Mouse (Mus musculus): ENCODE results near the gene Cdh20. TPM values are rescaled to one million over a fixed set of nuclear protein-coding genes. Genes with fewer than 3 reads are reported as not detected.
A peak's percentile ranks its signal among the peaks of the same experiment; 100 is the strongest.

The Cdh20 gene
- 0.46 and 0.62 TPM in 2 replicates for polyA plus RNA-seq (2015; fragmentation: Nextera tagmentation; extraction: Ambion mirVana)

DNA sequence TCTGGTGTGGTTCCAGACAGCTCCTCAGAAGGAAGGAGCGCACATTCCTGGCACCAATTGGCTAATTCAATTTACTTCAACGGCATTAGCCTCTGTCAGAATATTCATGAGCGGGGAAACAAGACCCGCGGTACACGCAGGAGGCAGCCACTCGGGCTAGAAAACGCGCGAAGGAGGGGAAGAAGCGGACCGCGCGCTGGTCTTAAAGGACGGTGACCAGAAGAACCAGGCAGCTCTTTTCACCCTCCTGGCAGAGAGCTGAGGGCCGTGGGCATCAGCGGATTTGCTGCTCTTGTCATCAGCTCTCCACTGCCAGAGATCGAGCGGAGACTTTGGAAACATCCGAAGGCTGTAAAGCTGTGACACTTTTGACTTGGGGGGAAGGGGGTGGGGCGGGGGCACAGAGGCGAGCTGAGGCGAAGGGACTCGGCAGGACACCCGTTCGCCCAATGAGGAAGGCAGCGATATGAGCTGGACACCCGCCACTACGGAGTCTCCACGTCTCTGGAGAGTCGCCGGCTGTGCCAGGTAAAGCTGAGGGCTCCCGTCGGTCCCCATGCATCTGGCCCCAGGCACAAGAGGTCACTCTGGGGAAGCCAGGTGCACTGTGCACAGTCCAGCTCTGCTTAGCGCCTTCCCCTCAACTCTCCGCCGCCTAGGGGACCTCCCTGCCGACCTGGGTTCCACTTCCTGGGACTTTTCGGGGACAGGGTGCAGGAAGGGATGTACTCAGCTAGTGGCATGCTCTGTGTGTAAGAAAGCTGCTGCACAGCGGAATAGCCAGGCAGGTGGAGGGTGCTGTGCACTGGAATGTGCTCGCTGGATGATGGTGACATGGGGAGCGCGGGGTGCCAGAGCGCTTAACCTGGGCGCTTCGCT is at the start of gene Cdh20:
Gene Cdh20, plus strand, starts transcription at position 159 of the 879 bp plus-strand sequence.
- Histone ChIP-seq H3K9me3 (no peaks in the 10 kb centered on the region), H3K27me3 (peaks cover 49% of the 10 kb centered on the region), H3K4me3 (peak within 1 kb of the TSS; percentile 50), H3K9ac (peak within 1 kb of the TSS; percentile 65), H3K4me1 (peaks cover 16% of the 10 kb centered on the region), H3K36me3 (no peaks in the 10 kb centered on the region), H3K4me2 (peak within 1 kb of the TSS; percentile 95), H3K27ac (no peak within 1 kb of the TSS)
- under 1% methylated on average over 46 of the region's 46 CpGs for WGBS
- peak; percentile 76 for ATAC-seq (ENCODE audit: insufficient number of reproducible peaks, insufficient read depth, low FRiP score, low TSS enrichment, low read depth)

DNA sequence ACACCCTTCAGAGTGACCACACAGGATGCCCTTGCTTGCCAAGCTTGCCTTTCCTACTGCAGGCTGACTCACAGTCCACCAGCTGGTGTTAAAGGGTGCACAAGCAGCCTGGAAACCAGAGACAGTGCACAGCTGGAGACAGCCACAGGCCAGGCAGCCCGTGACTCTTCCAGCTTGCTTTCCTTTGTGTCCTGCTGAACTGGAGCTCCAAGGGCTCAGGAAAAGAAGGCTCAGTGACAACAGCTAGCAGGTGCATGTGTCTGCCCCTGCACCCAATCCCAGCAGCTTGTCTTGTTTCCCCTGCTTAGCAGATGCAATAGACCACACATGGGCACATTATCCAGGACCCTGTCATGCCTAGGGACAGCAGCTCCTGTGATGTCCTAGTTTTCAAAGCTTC is 21.5 kb upstream of the Cdh20 start:
- Histone ChIP-seq H3K27me3 (no peaks in the 10 kb centered on the region), H3K4me2 (no peak overlapping the region), H3K9ac (no peak overlapping the region), H3K4me3 (no peak overlapping the region), H3K4me1 (no peaks in the 10 kb centered on the region), H3K36me3 (no peaks in the 10 kb centered on the region), H3K9me3 (no peaks in the 10 kb centered on the region), H3K27ac (no peak overlapping the region)
- WGBS = 5% methylated on average over 1 of the region's 1 CpGs
- ATAC-seq (ENCODE audit: insufficient number of reproducible peaks, insufficient read depth, low FRiP score, low TSS enrichment, low read depth) = no peak

DNA sequence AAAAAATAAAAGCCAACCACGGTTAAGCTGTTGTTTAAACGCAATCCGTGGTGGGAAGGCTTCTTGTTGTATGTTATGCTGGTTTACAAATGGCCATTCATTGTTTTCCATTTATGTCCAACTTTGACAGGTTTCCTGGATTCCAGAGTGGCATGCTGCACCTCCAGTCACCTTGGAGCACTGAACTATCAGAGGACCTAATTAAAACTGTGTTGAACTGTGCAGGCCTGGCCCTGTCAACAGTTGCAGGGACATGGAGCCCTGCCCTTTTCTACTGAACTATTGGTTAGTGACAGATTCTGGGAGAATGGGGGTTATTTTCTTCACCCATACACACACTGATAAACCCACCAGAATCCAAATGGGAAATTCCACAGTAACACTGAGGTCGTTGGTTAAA is 20.9 kb upstream of the Cdh20 start:
- Histone ChIP-seq H3K4me3 (no peak overlapping the region), H3K9me3 (no peaks in the 10 kb centered on the region), H3K36me3 (no peaks in the 10 kb centered on the region), H3K9ac (no peak overlapping the region), H3K4me1 (no peaks in the 10 kb centered on the region), H3K4me2 (no peak overlapping the region), H3K27me3 (no peaks in the 10 kb centered on the region), H3K27ac (no peak overlapping the region)
- 57% methylated on average over 4 of the region's 4 CpGs for WGBS
- no peak for ATAC-seq (ENCODE audit: insufficient number of reproducible peaks, insufficient read depth, low FRiP score, low TSS enrichment, low read depth)

DNA sequence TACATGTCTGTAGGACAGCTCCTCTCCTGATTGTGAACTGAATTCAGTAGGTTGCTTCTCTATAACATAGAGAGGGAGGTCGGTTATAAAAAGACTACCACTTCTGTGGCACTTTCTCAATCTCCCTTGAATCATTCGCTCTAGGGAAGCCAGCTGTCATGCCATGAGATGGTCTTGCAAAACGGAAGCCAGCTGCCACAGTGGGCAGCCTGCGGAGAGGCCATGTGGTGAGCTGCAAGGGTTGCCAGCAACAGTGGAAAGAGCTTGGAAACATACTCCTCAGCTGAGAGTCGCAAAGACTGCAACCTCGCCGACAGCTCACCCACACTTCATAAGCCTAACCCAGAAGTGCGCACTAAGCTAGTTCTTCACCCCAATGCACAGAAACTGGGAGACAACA is 13.8 kb upstream of the Cdh20 start:
- Histone ChIP-seq H3K36me3 (no peaks in the 10 kb centered on the region), H3K27ac (no peak overlapping the region), H3K4me3 (no peak overlapping the region), H3K9me3 (no peaks in the 10 kb centered on the region), H3K9ac (no peak overlapping the region), H3K4me1 (no peaks in the 10 kb centered on the region), H3K4me2 (no peak overlapping the region), H3K27me3 (no peaks in the 10 kb centered on the region)
- ATAC-seq (ENCODE audit: insufficient number of reproducible peaks, insufficient read depth, low FRiP score, low TSS enrichment, low read depth) = no peak
- WGBS = 74% methylated on average over 8 of the region's 8 CpGs

GRCm38 (mm10) chr1:104755896-104756295 is 12.4 kb upstream of the Cdh20 start:
- ATAC-seq (ENCODE audit: insufficient number of reproducible peaks, insufficient read depth, low FRiP score, low TSS enrichment, low read depth) = no peak
- no peaks in the 10 kb centered on the region for H3K27me3 ChIP-seq
- H3K9ac ChIP-seq = no peak overlapping the region
- H3K4me2 ChIP-seq = no peak overlapping the region
- no peaks in the 10 kb centered on the region for H3K9me3 ChIP-seq
- no peak overlapping the region for H3K4me3 ChIP-seq
- H3K27ac ChIP-seq = no peak overlapping the region
- H3K4me1 ChIP-seq = no peaks in the 10 kb centered on the region
- H3K36me3 ChIP-seq = no peaks in the 10 kb centered on the region
- 36% methylated on average over 4 of the region's 4 CpGs for WGBS

DNA sequence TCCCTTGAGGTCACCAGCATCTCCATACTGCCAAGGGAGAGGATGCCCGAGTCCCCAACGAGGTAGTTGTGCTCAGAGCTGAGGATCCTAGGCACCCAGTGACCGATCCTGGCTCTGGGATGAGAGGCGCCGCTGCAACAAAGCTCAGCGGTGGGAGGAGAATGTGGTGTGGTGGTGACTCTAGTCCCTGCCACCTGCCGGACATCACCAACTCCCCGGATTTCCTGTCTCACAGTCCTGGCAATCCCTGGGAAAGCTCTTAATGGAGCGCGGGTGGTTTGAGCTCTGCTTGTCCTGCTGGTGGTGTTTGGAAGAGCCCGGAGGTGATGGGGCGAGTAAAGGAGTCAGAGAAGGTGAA is 900 bp downstream of the Cdh20 start:
- H3K4me1 ChIP-seq = peaks cover 16% of the 10 kb centered on the region
- peak overlapping the region; percentile 65; the same call in 1 of the 2 replicates for H3K9ac ChIP-seq
- H3K36me3 ChIP-seq = no peaks in the 10 kb centered on the region
- H3K9me3 ChIP-seq = no peaks in the 10 kb centered on the region
- H3K27ac ChIP-seq = no peak overlapping the region
- peak overlapping the region; percentile 95 for H3K4me2 ChIP-seq
- peaks cover 49% of the 10 kb centered on the region for H3K27me3 ChIP-seq
- H3K4me3 ChIP-seq = peak overlapping the region; percentile 50
- WGBS = under 1% methylated on average over 12 of the region's 12 CpGs
- 0 out of 2 replicates have a peak, but pooled peaks have one; percentile 43 for ATAC-seq (ENCODE audit: insufficient number of reproducible peaks, insufficient read depth, low FRiP score, low TSS enrichment, low read depth)

DNA sequence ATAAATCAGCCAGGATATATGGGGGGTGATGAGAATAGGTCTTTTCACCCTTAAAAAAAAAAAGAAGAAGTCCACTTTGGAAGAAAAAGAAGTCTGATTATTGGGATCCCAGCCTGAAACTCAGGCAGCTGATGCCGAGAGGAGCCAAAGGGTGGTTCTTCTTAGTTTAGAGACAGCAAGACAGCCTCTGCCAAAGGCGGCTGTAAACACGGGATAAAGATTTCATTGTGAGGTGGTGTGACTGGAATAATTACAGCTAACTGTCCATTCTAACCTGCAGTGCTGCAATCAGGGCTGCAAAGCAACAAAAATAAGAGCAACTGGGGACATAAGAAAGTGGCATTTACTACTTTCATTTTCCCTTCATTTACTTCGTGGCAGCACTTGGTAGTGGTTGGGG is 3.6 kb downstream of the Cdh20 start:
- ATAC-seq (ENCODE audit: insufficient number of reproducible peaks, insufficient read depth, low FRiP score, low TSS enrichment, low read depth) = no peak
- Histone ChIP-seq H3K36me3 (no peaks in the 10 kb centered on the region), H3K27ac (no peak overlapping the region), H3K4me2 (no peak overlapping the region), H3K4me3 (no peak overlapping the region), H3K27me3 (peaks cover 44% of the 10 kb centered on the region), H3K9ac (no peak overlapping the region), H3K4me1 (peaks cover 16% of the 10 kb centered on the region), H3K9me3 (no peaks in the 10 kb centered on the region)
- WGBS = 53% methylated on average over 4 of the region's 4 CpGs

GRCm38 (mm10) chr1:104773207-104773606 is 4.9 kb downstream of the Cdh20 start:
- Histone ChIP-seq H3K27me3 (peaks cover 33% of the 10 kb centered on the region), H3K9me3 (no peaks in the 10 kb centered on the region), H3K4me1 (peaks cover 13% of the 10 kb centered on the region), H3K9ac (no peak overlapping the region), H3K36me3 (no peaks in the 10 kb centered on the region), H3K4me2 (no peak overlapping the region), H3K4me3 (no peak overlapping the region), H3K27ac (no peak overlapping the region)
- 94% methylated on average over 2 of the region's 2 CpGs for WGBS
- no peak for ATAC-seq (ENCODE audit: insufficient number of reproducible peaks, insufficient read depth, low FRiP score, low TSS enrichment, low read depth)

- H3K4me2 ChIP-seq = no peak overlapping the region
- H3K9ac ChIP-seq = no peak overlapping the region
- H3K9me3 ChIP-seq = no peaks in the 10 kb centered on the region
- no peaks in the 10 kb centered on the region for H3K36me3 ChIP-seq
- H3K4me1 ChIP-seq = no peaks in the 10 kb centered on the region
- H3K27ac ChIP-seq = no peak overlapping the region
- H3K4me3 ChIP-seq = no peak overlapping the region
- WGBS = 83% methylated on average over 3 of the region's 3 CpGs
- H3K27me3 ChIP-seq = no peaks in the 10 kb centered on the region
- no peak for ATAC-seq (ENCODE audit: insufficient number of reproducible peaks, insufficient read depth, low FRiP score, low TSS enrichment, low read depth)
Observed at GRCm38 (mm10) chr1:104793488-104793887, 25.2 kb downstream of the Cdh20 start.

GRCm38 (mm10) chr1:104796146-104796545 is 27.8 kb downstream of the Cdh20 start:
- no peak overlapping the region for H3K4me3 ChIP-seq
- H3K9ac ChIP-seq = no peak overlapping the region
- no peaks in the 10 kb centered on the region for H3K27me3 ChIP-seq
- ATAC-seq (ENCODE audit: insufficient number of reproducible peaks, insufficient read depth, low FRiP score, low TSS enrichment, low read depth) = no peak
- H3K9me3 ChIP-seq = no peaks in the 10 kb centered on the region
- no peak overlapping the region for H3K4me2 ChIP-seq
- no peak overlapping the region for H3K27ac ChIP-seq
- WGBS = 76% methylated on average over 3 of the region's 3 CpGs
- H3K4me1 ChIP-seq = no peaks in the 10 kb centered on the region
- no peaks in the 10 kb centered on the region for H3K36me3 ChIP-seq

- no peak overlapping the region for H3K27ac ChIP-seq
- H3K36me3 ChIP-seq = no peaks in the 10 kb centered on the region
- H3K27me3 ChIP-seq = no peaks in the 10 kb centered on the region
- WGBS = 81% methylated on average over 4 of the region's 4 CpGs
- no peak overlapping the region for H3K9ac ChIP-seq
- no peak overlapping the region for H3K4me3 ChIP-seq
- no peak for ATAC-seq (ENCODE audit: insufficient number of reproducible peaks, insufficient read depth, low FRiP score, low TSS enrichment, low read depth)
- no peak overlapping the region for H3K4me2 ChIP-seq
- no peaks in the 10 kb centered on the region for H3K4me1 ChIP-seq
- H3K9me3 ChIP-seq = no peaks in the 10 kb centered on the region
Observed at GRCm38 (mm10) chr1:104797139-104797538, 28.8 kb downstream of the Cdh20 start.

DNA sequence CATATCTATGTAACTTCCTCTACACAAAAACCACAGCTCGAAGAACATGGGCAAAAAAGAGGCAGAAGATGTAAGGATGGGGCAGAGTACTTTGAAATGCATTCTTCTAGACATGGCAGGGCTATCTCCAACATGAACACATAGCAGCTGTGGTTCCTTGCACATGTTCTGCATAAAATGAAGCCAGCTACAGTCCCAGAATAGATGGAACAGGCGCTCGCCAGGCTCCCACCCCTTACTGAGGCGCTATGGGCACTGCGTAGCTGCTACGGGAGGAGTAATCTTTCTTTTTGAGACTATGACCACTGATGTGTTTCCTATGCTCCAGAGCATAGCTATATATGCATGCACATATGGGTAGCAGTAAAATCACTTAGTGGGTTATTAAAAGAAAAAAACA is 36.4 kb downstream of the Cdh20 start:
- WGBS = 89% methylated on average over 6 of the region's 6 CpGs
- ATAC-seq (ENCODE audit: insufficient number of reproducible peaks, insufficient read depth, low FRiP score, low TSS enrichment, low read depth) = no peak
- Histone ChIP-seq H3K4me2 (no peak overlapping the region), H3K9ac (no peak overlapping the region), H3K9me3 (no peaks in the 10 kb centered on the region), H3K4me3 (no peak overlapping the region), H3K27me3 (no peaks in the 10 kb centered on the region), H3K36me3 (no peaks in the 10 kb centered on the region), H3K4me1 (no peaks in the 10 kb centered on the region), H3K27ac (no peak overlapping the region)
